Mouse (Mus musculus): ENCODE measurements around the gene Tedc1.

- no peak for TF ChIP-seq POLR2A (IDR thresholded peaks at IDR 0.05; ENCODE audit: low read depth, low read length)
- TF ChIP-seq CTCF (IDR thresholded peaks at IDR 0.05; ENCODE audit: extremely low read depth, insufficient read depth, insufficient read length, insufficient replicate concordance) = no peak
These were observed 1.8 kb downstream of the Tedc1 start for GRCm38 (mm10) chr12:113157971-113158370.

Data from spleen, adult 2 months (tissue).